Mouse (Mus musculus): ENCODE measurements around the gene Rpl22l1.

- TF ChIP-seq CTCF (IDR thresholded peaks at IDR 0.05; ENCODE audit: control insufficient read depth, insufficient read depth, insufficient replicate concordance, low read depth, low read length) (no peak), POLR2A (IDR thresholded peaks at IDR 0.05; ENCODE audit: control insufficient read depth, low read depth, low read length) (no peak)
Observed at GRCm38 (mm10) chr3:28841886-28842649, 36.8 kb downstream of the Rpl22l1 start.

All from testis, adult 2 months (tissue).